Mouse (Mus musculus): ENCODE results near the gene Zfp148. TPM values are rescaled to one million over a fixed set of nuclear protein-coding genes. Genes with fewer than 3 reads are reported as not detected.

Gene Zfp148
- polyA plus RNA-seq, 1 experiment from 2014 or later = 71.2 TPM

DNA sequence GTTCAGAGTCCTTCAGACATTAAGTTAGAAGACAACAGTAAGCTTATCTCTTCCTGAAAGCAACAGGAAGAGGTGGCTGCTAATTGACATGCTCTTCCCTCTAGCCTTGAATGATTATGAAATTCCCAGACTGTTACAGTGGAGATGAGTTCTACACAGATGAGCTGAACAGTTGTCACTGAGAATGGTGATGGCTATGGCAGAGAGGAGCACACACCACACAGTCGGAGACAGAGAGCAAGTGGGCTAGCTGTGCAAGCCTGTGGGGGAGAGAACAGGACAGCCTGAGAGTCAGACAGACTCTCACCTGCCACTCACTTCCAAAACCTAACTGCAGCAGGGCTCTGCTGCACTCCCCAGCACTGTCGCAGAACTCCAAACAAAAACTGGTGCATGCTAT, 51.0 kb downstream of the Zfp148 start:
- H3K9me3 ChIP-seq = no peaks in the 10 kb centered on the region
- no peak overlapping the region for H3K4me3 ChIP-seq (replicated peaks)
- no peak for ATAC-seq (ENCODE audit: low FRiP score)
- H3K36me3 ChIP-seq (replicated peaks) = peaks cover 26% of the 10 kb centered on the region
- H3K27ac ChIP-seq = no peak overlapping the region
- H3K27me3 ChIP-seq = no peaks in the 10 kb centered on the region
- H3K4me1 ChIP-seq = peaks cover 13% of the 10 kb centered on the region
- no peak overlapping the region for H3K4me2 ChIP-seq
- 85% methylated on average over 2 of the region's 2 CpGs for WGBS
- H3K9ac ChIP-seq = no peak overlapping the region

DNA sequence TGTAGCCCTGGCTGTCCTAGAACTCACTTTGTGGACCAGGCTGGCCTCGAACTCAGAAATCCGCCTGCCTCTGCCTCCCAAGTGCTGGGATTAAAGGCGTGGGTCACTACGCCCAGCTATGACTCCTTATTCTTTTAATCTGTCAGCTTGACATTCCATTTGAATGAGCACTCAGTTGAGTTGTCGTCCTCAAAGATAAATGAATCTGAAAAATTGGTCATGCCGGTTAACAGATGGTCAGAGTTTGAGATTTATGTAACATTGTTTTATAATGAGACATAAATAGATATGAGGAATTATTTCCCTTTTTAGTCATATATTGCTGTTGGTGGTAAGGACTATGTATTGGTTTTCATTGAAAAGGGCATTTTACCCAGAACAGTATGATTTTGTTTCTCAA, 60.4 kb downstream of the Zfp148 start:
- WGBS = 92% methylated on average over 6 of the region's 6 CpGs
- no peak for ATAC-seq (ENCODE audit: low FRiP score)
- Histone ChIP-seq H3K4me2 (no peak overlapping the region), H3K9ac (no peak overlapping the region), H3K27ac (no peak overlapping the region), H3K9me3 (no peaks in the 10 kb centered on the region), H3K4me1 (no peaks in the 10 kb centered on the region), H3K27me3 (no peaks in the 10 kb centered on the region), H3K4me3 (replicated peaks) (no peak overlapping the region), H3K36me3 (replicated peaks) (peaks cover 15% of the 10 kb centered on the region)

DNA sequence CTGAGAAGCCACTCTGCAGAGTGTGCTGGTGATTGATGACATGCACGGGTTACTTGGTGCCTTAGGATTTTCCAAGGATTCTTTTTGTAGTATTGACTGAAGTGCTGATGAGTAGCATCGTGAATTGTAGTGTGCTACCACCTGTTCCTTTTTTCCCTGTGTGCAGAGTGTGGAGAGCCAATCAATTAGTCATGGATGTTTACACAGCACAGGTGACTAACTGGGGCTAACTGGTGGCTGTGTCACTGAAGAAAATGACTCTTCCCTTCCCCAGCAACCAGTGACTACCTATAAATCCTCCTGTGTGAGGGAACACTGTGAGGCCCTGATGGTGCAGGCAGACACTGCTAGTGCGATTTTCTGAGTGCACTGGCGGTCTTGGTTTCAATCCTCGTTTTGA, 66.2 kb downstream of the Zfp148 start:
- H3K36me3 ChIP-seq (replicated peaks) = no peaks in the 10 kb centered on the region; the same call in 1 of the 2 replicates
- no peak overlapping the region for H3K27ac ChIP-seq
- H3K9ac ChIP-seq = no peak overlapping the region
- peaks cover 8% of the 10 kb centered on the region for H3K4me1 ChIP-seq
- no peak overlapping the region for H3K4me3 ChIP-seq (replicated peaks)
- H3K9me3 ChIP-seq = no peaks in the 10 kb centered on the region
- no peak for ATAC-seq (ENCODE audit: low FRiP score)
- H3K27me3 ChIP-seq = no peaks in the 10 kb centered on the region
- WGBS = 81% methylated on average over 5 of the region's 5 CpGs
- no peak overlapping the region for H3K4me2 ChIP-seq

DNA sequence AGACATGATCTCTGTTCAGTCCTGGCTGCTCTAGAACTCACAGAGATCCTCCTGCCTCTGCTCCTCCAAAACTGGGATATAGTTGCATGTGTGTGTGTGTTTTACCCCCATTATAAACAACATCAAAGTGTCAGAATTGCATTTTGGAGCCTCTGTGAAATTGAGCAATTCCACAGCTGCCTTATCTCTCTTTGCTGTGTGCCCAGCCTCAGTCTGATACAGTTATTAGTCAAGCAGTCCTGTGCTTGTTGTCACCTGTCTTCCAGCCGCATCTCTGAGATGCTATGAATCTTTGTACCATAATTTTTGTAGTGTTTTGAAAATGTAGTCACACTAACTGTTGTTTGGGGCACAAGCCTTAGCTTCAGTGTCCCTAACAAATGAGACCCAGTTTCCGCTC, 73.2 kb downstream of the Zfp148 start:
- no peaks in the 10 kb centered on the region for H3K27me3 ChIP-seq
- H3K9ac ChIP-seq = no peak overlapping the region
- no peak overlapping the region for H3K4me2 ChIP-seq
- 96% methylated on average over 2 of the region's 2 CpGs for WGBS
- H3K36me3 ChIP-seq (replicated peaks) = peaks cover 13% of the 10 kb centered on the region; the same call in 1 of the 2 replicates
- H3K9me3 ChIP-seq = no peaks in the 10 kb centered on the region
- no peak overlapping the region for H3K4me3 ChIP-seq (replicated peaks)
- no peak overlapping the region for H3K27ac ChIP-seq
- H3K4me1 ChIP-seq = peaks cover 4% of the 10 kb centered on the region; the same call in 1 of the 2 replicates
- ATAC-seq (ENCODE audit: low FRiP score) = no peak

DNA sequence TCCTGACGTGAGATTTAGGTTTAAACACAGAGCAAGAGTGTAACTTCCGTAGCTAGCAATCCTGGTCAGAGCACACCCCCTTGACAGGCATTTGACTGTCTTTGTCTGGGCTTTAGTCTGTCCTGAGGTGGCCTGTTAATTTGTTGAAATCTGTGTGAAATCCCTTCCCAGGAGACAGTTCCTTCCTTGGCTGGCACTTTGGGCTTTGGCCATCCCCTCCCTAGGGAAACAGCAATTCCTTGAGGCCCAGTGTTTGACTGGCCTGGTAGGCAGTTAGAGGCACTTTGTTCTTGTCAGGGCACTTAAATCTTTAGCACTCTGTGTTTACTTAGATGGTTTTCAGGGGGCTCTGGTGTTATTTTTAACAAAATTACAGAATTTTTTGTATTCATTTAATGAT, 73.7 kb downstream of the Zfp148 start:
- no peaks in the 10 kb centered on the region for H3K27me3 ChIP-seq
- no peak overlapping the region for H3K4me2 ChIP-seq
- H3K4me1 ChIP-seq = peaks cover 4% of the 10 kb centered on the region; the same call in 1 of the 2 replicates
- no peak overlapping the region for H3K4me3 ChIP-seq (replicated peaks)
- H3K36me3 ChIP-seq (replicated peaks) = peaks cover 16% of the 10 kb centered on the region
- no peak for ATAC-seq (ENCODE audit: low FRiP score)
- WGBS = 69% methylated on average over 2 of the region's 2 CpGs
- no peak overlapping the region for H3K27ac ChIP-seq
- no peak overlapping the region for H3K9ac ChIP-seq
- peaks cover 2% of the 10 kb centered on the region; the same call in 1 of the 2 replicates for H3K9me3 ChIP-seq

DNA sequence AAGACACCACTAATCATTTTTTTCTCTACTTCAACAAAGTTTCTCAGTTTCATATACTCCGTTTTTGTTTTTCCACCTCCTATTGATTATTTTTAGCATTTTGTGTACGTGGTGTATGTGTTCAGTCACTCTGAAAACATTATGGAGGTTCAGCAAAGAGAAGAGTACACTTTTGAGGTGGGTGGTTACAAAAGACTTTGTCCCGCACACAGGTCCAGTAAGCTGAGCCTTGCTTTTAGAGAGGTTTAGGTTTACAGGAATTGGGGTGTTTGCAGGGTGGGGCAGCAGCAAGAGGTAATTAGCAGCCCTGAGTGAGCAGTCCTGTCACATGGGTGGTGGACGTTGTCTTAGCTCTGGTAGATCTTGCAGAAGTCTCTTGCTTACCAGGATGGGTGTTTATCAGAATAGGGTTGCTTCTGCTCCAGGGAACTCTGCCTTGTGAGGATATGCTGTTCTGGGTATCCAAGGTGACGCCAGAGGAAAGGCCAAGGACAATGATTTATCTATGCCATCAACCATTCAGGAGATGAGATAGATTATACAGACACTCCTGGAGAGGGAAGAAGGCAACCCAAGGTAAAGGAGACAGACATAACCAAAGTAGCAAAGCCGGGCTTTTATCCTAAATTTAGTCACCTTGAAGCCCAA, 74.8 kb downstream of the Zfp148 start:
- H3K4me2 ChIP-seq = no peak overlapping the region
- peaks cover 27% of the 10 kb centered on the region for H3K36me3 ChIP-seq (replicated peaks)
- H3K27me3 ChIP-seq = no peaks in the 10 kb centered on the region
- no peak for ATAC-seq (ENCODE audit: low FRiP score)
- H3K4me3 ChIP-seq (replicated peaks) = no peak overlapping the region
- WGBS = 87% methylated on average over 6 of the region's 6 CpGs
- no peak overlapping the region for H3K27ac ChIP-seq
- peaks cover 4% of the 10 kb centered on the region; the same call in 1 of the 2 replicates for H3K4me1 ChIP-seq
- H3K9me3 ChIP-seq = peaks cover 5% of the 10 kb centered on the region; the same call in 1 of the 2 replicates
- no peak overlapping the region for H3K9ac ChIP-seq

DNA sequence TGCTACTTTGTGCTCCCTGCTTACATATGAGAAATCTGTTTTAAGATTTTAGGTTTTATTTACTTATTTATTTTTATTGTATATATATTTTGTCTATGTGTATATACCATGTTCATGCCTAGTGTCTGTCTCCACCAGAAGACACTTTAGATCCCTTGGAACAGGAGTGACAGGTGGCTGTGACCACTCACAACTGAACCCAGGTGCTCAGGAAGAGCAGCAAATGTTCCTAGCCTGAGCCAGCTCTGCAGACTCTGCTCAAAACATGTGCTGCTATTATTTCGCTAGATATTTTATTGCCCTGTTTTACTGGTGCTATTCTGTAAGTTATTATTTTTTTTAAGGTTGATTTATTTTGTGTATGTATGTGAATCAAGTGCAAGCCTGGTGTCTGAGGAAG, 78.5 kb downstream of the Zfp148 start:
- Histone ChIP-seq H3K27ac (no peak overlapping the region), H3K9me3 (peaks cover 5% of the 10 kb centered on the region; the same call in 1 of the 2 replicates), H3K9ac (no peak overlapping the region), H3K4me1 (peaks cover 10% of the 10 kb centered on the region), H3K36me3 (replicated peaks) (peaks cover 27% of the 10 kb centered on the region), H3K27me3 (no peaks in the 10 kb centered on the region), H3K4me2 (no peak overlapping the region), H3K4me3 (replicated peaks) (no peak overlapping the region)
- no peak for ATAC-seq (ENCODE audit: low FRiP score)
- 100% methylated on average over 1 of the region's 1 CpGs for WGBS

DNA sequence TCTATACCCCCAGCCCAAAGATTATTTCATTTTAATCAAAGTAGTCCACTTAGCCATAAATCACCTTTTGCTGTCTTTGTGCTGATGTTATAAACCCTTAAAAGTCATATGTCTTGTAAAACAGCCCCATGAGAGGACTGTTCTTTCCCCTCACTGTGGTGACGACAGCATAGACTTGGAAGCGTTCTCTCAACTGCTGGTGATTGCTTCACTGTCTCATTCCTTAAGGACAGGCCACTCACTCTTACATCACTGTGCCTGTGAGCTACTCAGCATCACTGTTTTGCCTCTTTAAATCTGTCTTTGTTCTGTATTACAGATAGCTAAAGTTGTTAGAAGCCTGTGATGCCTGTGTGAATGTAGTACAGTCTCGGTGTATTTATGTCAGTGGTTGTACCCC, 80.8 kb downstream of the Zfp148 start:
- ATAC-seq (ENCODE audit: low FRiP score) = no peak
- H3K36me3 ChIP-seq (replicated peaks) = peaks cover 27% of the 10 kb centered on the region
- WGBS = 86% methylated on average over 3 of the region's 3 CpGs

DNA sequence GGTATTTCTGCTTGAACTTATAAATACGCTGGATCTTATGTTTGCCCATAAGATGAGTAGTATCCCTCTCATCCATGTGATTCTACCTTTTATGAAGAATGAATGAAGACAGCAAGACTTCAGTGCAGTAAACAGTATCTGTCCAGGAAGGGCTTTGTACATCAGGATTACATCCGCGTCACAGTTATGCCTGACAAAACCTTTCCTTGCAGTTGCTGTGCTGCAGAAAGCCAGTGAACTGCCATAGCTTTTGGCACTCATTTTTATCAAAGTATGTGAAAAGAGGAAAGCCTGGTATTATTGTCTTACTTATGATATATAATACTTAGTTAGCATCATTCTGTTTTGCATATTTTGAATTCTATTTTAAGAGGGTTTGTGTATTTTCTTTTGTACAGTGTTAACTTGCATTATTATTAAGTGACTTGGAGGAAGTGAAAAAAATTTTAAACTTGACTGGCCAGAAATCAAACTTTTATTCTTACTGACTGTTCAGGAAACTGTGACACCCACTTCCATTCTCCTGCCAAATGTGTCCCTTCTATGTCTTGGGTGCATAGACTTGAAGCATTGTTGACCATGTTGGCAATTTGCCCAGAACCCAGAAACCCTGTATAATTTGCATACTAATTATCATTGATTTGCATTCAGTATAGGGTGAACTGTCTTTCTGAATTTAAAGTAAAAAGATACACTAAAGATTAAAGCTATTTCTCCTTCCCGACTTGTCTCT, 84.0 kb downstream of the Zfp148 start:
- no peak overlapping the region for H3K4me2 ChIP-seq
- WGBS = 64% methylated on average over 4 of the region's 4 CpGs
- H3K4me1 ChIP-seq = peaks cover 20% of the 10 kb centered on the region
- H3K27ac ChIP-seq = peak overlapping the region; percentile 37; the same call in 1 of the 2 replicates
- no peak overlapping the region for H3K4me3 ChIP-seq (replicated peaks)
- H3K27me3 ChIP-seq = no peaks in the 10 kb centered on the region
- peaks cover 13% of the 10 kb centered on the region for H3K36me3 ChIP-seq (replicated peaks)
- no peak overlapping the region for H3K9ac ChIP-seq
- peak; percentile 53; the same call in 1 of the 2 replicates for ATAC-seq (ENCODE audit: low FRiP score)
- no peaks in the 10 kb centered on the region for H3K9me3 ChIP-seq

More for the DNA sequence above, 80.8 kb downstream of the Zfp148 start:
- no peaks in the 10 kb centered on the region for H3K27me3 ChIP-seq
- no peak overlapping the region for H3K4me2 ChIP-seq
- H3K4me1 ChIP-seq = peaks cover 20% of the 10 kb centered on the region
- H3K9me3 ChIP-seq = peaks cover 5% of the 10 kb centered on the region; the same call in 1 of the 2 replicates
- no peak overlapping the region for H3K27ac ChIP-seq
- H3K9ac ChIP-seq = no peak overlapping the region
- H3K4me3 ChIP-seq (replicated peaks) = no peak overlapping the region

DNA sequence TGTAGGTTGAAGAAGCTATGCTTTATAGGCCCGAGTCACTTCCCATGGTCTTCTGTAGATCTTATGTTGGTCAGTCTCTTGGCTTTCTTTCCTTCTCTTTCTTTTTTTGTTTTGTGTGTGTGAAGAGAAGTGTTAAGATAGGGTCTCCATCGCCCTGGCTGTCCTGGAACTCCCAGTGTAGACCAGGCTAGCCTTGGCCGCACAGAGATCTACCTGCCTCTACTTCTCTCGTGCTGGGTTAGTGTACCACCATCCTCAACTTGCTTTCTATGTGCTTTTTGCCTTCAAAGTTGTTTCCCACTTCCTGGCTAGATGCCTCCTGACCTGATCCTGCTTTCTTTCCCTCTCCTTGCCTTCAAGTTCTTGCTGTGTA, 84.6 kb downstream of the Zfp148 start:
- Histone ChIP-seq H3K9ac (no peak overlapping the region), H3K27ac (peak overlapping the region; percentile 37; the same call in 1 of the 2 replicates), H3K27me3 (no peaks in the 10 kb centered on the region), H3K4me2 (no peak overlapping the region), H3K4me1 (peaks cover 20% of the 10 kb centered on the region), H3K36me3 (replicated peaks) (peaks cover 10% of the 10 kb centered on the region), H3K4me3 (replicated peaks) (no peak overlapping the region), H3K9me3 (no peaks in the 10 kb centered on the region)
- WGBS = 74% methylated on average over 4 of the region's 4 CpGs
- ATAC-seq (ENCODE audit: low FRiP score) = peak; percentile 30; the same call in 1 of the 2 replicates

DNA sequence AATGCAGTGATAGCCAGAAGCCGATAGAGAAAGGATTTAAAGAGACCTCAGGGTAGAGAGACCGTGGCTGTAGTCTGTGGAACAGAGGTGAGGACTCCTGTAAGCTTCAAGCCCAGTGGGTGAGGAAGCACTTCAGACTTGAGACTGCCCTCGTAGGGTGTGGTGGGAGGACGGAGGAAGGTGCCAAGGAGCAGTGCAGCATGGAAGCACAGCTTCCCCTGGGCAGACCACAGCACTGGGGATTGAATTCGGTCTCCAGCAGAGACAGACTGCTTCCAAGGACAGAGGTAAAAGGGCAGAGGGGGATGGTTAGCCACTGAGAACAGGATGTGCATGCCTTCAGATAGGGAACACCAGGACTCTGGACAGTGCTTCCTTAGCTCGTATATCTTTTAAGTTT, 86.8 kb downstream of the Zfp148 start:
- Histone ChIP-seq H3K4me3 (replicated peaks) (no peak overlapping the region), H3K36me3 (replicated peaks) (peaks cover 9% of the 10 kb centered on the region), H3K27me3 (no peaks in the 10 kb centered on the region), H3K4me1 (peaks cover 20% of the 10 kb centered on the region), H3K4me2 (no peak overlapping the region), H3K9me3 (no peaks in the 10 kb centered on the region), H3K27ac (no peak overlapping the region), H3K9ac (no peak overlapping the region)
- WGBS = 66% methylated on average over 6 of the region's 6 CpGs
- ATAC-seq (ENCODE audit: low FRiP score) = no peak

DNA sequence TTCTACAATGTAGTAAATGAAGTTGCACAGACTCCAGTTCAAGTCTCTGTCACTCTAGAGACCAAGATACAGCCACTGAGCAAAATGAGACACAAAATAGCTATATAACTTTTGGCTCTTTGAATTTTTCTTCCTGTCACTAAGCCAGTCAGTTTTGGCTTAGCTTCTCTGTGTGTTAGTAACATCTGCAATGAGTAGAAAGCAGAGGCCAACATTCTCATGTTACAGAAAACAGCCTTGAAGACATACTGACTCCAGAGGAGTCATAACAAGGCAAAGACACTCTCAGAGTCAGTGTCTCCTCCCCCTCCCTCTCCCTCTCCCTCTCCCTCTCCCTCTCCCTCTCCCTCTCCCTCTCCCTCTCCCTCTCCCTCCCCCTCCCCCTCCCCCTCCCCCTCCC, 89.3 kb downstream of the Zfp148 start:
- ATAC-seq (ENCODE audit: low FRiP score) = no peak
- Histone ChIP-seq H3K27ac (no peak overlapping the region), H3K36me3 (replicated peaks) (peaks cover 17% of the 10 kb centered on the region), H3K4me2 (no peak overlapping the region), H3K9ac (no peak overlapping the region), H3K4me1 (peaks cover 8% of the 10 kb centered on the region; the same call in 1 of the 2 replicates), H3K9me3 (no peaks in the 10 kb centered on the region), H3K27me3 (no peaks in the 10 kb centered on the region), H3K4me3 (replicated peaks) (no peak overlapping the region)

DNA sequence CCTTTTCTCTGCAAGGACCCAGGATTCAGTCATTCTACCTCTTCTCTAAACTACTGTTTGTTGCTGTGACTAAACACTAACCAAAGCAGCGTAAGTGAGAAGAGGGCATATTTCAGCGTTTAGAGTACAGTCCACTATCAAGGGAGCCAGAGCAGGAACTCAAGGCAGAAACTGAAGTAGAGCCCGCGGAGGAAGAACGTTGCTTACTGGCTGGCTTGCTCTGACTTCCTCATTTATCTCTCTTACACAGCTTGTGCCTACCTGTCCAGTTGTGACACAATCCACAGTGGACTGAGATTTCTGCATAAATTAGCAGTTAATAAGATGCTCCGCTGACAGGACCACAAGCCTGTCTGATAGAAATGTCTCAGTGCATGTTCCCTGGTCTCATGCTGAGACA, 93.7 kb downstream of the Zfp148 start:
- Histone ChIP-seq H3K36me3 (replicated peaks) (peaks cover 42% of the 10 kb centered on the region), H3K4me1 (no peaks in the 10 kb centered on the region), H3K27me3 (no peaks in the 10 kb centered on the region), H3K4me2 (no peak overlapping the region), H3K27ac (no peak overlapping the region), H3K9me3 (no peaks in the 10 kb centered on the region), H3K9ac (no peak overlapping the region), H3K4me3 (replicated peaks) (no peak overlapping the region)
- 95% methylated on average over 6 of the region's 6 CpGs for WGBS
- no peak for ATAC-seq (ENCODE audit: low FRiP score)

Data from forebrain, embryonic 12.5 days (tissue).